Mouse (Mus musculus) spleen, adult 2 months (tissue): Measurements from ENCODE around the gene Tex45. TPM values are rescaled to one million over a fixed set of nuclear protein-coding genes. Genes with fewer than 3 reads are reported as not detected.

Experiments used
- DNase-seq, 2 experiments: peaks; one replicate each; pipeline versions ENCODE4 v3.0.0 to v3.0.0-alpha.2; 2012 to 2021; ENCODE audit warnings: low spot score in 2 of 2, low read depth in 1 of 2
- H3K27ac ChIP-seq: fragments of 200-500 bp; 2 replicates; pipeline ENCODE4 v1.5.1; 2012; ENCODE audit warnings: low read length, inconsistent platforms; ENCODE audit not compliant: insufficient read depth
- H3K27me3 ChIP-seq: fragments of 200-500 bp; 2 replicates; pipeline ENCODE4 v1.6.1; 2012; ENCODE audit warnings: mild to moderate bottlenecking, moderate library complexity, low read length, inconsistent platforms; ENCODE audit not compliant: control insufficient read depth, insufficient read depth
- H3K36me3 ChIP-seq: fragments of 200-500 bp; 2 replicates; pipeline ENCODE4 v1.6.1; 2012; ENCODE audit warnings: mild to moderate bottlenecking, low read length, inconsistent platforms; ENCODE audit not compliant: control insufficient read depth, insufficient read depth
- H3K4me1 ChIP-seq: fragments of 200-500 bp; 2 replicates; pipeline ENCODE4 v1.6.1; 2011; ENCODE audit warnings: inconsistent platforms; ENCODE audit not compliant: control insufficient read depth, insufficient read depth, insufficient read length
- H3K4me3 ChIP-seq: fragments of 200-500 bp; 2 replicates; pipeline ENCODE4 v1.5.1; 2011; ENCODE audit warnings: mild to moderate bottlenecking, inconsistent platforms; ENCODE audit not compliant: insufficient read depth, insufficient read length; ENCODE audit errors: extremely low read depth
- CTCF ChIP-seq: fragments of 200-500 bp; IDR thresholded peaks from 2 replicates; pipeline ENCODE4 v1.5.1; 2011; ENCODE audit warnings: mild to moderate bottlenecking, inconsistent platforms; ENCODE audit not compliant: insufficient read depth, insufficient read length, insufficient replicate concordance; ENCODE audit errors: extremely low read depth
- POLR2A ChIP-seq: fragments of 200-500 bp; IDR thresholded peaks from 2 replicates; pipeline ENCODE4 v1.6.1; 2011; ENCODE audit warnings: low read depth, low read length, inconsistent platforms
- WGBS: fragments of 180-500 bp; shearing (Covaris S2); methylation state at CpG from one replicate; pipeline ENCODE4 v1.1.7; 2018; 5-methylcytosine and 5-hydroxymethylcytosine counted together
- polyA plus RNA-seq: library from polyadenylated mRNA; depleted of rRNA; stranded (reverse); fragments of >200 nt; gene quantifications from 2 replicates; pipeline ENCODE4 v1.2.3, GENCODE M21; 2012; rRNA removed

Tex45 gene
- polyA plus RNA-seq, 1 experiment = 0.05 TPM

GRCm38 (mm10) chr8:3530816-3531215, 60.2 kb downstream of the Tex45 start:
- peaks cover 22% of the 10 kb centered on the region for H3K36me3 ChIP-seq
- WGBS = 84% methylated on average over 5 of the region's 5 CpGs
- H3K27ac ChIP-seq = no peak overlapping the region
- no peak overlapping the region for H3K4me3 ChIP-seq
- no peaks in the 10 kb centered on the region for H3K27me3 ChIP-seq
- TF ChIP-seq POLR2A (no peak), CTCF (no peak)
- DNase-seq = no peak
- H3K4me1 ChIP-seq = no peaks in the 10 kb centered on the region

DNA sequence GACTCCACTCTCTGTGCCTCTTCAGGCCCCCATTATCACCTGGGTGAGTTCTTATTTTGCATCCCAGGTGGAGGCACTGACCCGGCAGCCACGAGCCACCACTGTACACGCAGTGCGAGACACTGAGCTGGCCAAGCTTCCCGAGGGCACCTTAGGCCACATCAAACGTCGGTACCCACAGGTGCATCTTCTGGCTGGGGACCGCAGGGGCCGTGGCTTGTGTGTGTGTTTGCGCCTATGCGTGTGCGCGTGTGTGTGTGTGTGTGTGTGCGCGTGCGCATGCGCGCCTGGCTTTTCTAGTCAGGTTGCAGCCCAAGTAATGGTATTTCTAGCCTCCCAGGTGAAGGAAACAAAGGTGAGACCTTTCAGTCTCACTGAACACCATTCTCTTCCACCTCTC, 61.3 kb downstream of the Tex45 start:
- no peak overlapping the region for H3K27ac ChIP-seq
- no peak for DNase-seq
- peaks cover 23% of the 10 kb centered on the region for H3K36me3 ChIP-seq
- no peak overlapping the region for H3K4me3 ChIP-seq
- no peaks in the 10 kb centered on the region for H3K27me3 ChIP-seq
- no peak for TF ChIP-seq POLR2A
- TF ChIP-seq CTCF = no peak
- no peaks in the 10 kb centered on the region for H3K4me1 ChIP-seq
- 95% methylated on average over 18 of the region's 18 CpGs for WGBS

DNA sequence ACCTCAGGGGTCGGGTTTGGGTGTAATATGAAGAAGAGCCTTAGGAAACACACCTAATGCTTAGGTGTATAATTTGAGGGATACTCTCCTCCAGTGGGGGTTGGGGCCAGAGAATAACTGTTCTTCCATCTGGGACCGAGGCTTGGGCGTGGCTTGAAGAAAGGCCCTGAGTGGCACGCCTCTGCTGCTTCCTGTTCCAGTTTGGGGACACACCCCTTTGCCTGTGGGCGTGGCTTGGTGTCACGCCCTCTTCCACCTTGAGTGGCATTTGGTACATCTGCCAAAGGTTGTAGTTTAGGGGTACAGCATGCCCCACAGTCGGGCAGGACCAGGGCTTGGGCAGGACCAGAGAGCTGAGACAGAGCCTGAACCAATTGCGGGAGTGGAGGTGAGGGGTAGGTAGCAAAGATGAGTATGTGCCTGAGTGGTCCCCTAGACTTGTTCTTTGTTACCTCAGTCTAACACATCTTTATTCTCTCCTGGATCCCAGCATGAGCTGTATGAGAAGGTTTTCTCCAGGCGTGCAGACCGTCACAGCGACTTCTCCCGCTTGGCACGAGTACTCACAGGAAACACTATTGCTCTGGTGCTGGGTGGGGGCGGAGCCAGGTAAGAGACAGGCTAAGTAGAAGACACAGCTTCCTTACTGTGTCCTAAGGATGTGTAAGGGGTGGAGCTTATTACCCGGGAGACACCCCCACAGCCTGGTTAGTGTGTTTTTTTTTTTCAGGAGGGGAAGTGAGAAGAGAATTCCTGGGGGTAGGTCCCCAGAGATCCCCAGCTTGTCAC, 65.6 kb downstream of the Tex45 start:
- Histone ChIP-seq H3K4me3 (no peak overlapping the region), H3K27ac (no peak overlapping the region), H3K4me1 (no peaks in the 10 kb centered on the region), H3K36me3 (peaks cover 30% of the 10 kb centered on the region), H3K27me3 (no peaks in the 10 kb centered on the region)
- TF ChIP-seq POLR2A (no peak), CTCF (no peak)
- 81% methylated on average over 15 of the region's 15 CpGs for WGBS
- no peak for DNase-seq

Other genes with a start within 250 kb of the Tex45 start
- gene Insr, start 191.2 kb upstream of the Tex45 start, polyA plus RNA-seq = 7.2 and 10.1 TPM in 2 replicates
- 28.3 and 28.6 TPM in 2 replicates for gene A430078G23Rik, start 117.4 kb upstream of the Tex45 start, polyA plus RNA-seq
- 104 and 165 TPM in 2 replicates for gene Arhgef18, start 77.9 kb upstream of the Tex45 start, polyA plus RNA-seq
- gene Pex11g, start 3.2 kb upstream of the Tex45 start, polyA plus RNA-seq = 2.6 and 2.7 TPM in 2 replicates
- 22.9 and 32.5 TPM in 2 replicates for gene Zfp358, start 22.3 kb downstream of the Tex45 start, polyA plus RNA-seq
- gene Mcoln1, start 29.6 kb downstream of the Tex45 start, polyA plus RNA-seq = 188 and 219 TPM in 2 replicates
- gene Pnpla6, start 44.5 kb downstream of the Tex45 start, polyA plus RNA-seq = 56.0 and 60.4 TPM in 2 replicates
- not detected in 2 replicates for gene C330021F23Rik, start 97.1 kb downstream of the Tex45 start, polyA plus RNA-seq
- 2.1 and 2.4 TPM in 2 replicates for gene Camsap3, start 116.4 kb downstream of the Tex45 start, polyA plus RNA-seq
- 61.9 and 71.5 TPM in 2 replicates for gene Xab2, start 150.5 kb downstream of the Tex45 start, polyA plus RNA-seq
- gene Pet100, start 150.7 kb downstream of the Tex45 start, polyA plus RNA-seq = 1.6 and 3.3 TPM in 2 replicates
- not detected in 2 replicates for gene Pcp2, start 154.7 kb downstream of the Tex45 start, polyA plus RNA-seq
- 129 and 145 TPM in 2 replicates for gene Stxbp2, start 160.1 kb downstream of the Tex45 start, polyA plus RNA-seq
- 0.56 and 1.3 TPM in 2 replicates for gene Retn, start 184.9 kb downstream of the Tex45 start, polyA plus RNA-seq
- gene Mcemp1, start 194.9 kb downstream of the Tex45 start, polyA plus RNA-seq = 4.1 and 5.3 TPM in 2 replicates
- 0.77 and 0.86 TPM in 2 replicates for gene Fcor, start 201.5 kb downstream of the Tex45 start, polyA plus RNA-seq
- gene Trappc5, start 205.4 kb downstream of the Tex45 start, polyA plus RNA-seq = 21.6 and 29.9 TPM in 2 replicates
- 50.9 and 51.7 TPM in 2 replicates for gene Fcer2a, start 223.3 kb downstream of the Tex45 start, polyA plus RNA-seq
- gene Clec4g, start 249.8 kb downstream of the Tex45 start, polyA plus RNA-seq = 0.69 and 1.1 TPM in 2 replicates